Mouse (Mus musculus): ENCODE data around the gene Mknk1.
A peak's percentile ranks its signal among the peaks of the same experiment; 100 is the strongest.

Gene Mknk1

DNA sequence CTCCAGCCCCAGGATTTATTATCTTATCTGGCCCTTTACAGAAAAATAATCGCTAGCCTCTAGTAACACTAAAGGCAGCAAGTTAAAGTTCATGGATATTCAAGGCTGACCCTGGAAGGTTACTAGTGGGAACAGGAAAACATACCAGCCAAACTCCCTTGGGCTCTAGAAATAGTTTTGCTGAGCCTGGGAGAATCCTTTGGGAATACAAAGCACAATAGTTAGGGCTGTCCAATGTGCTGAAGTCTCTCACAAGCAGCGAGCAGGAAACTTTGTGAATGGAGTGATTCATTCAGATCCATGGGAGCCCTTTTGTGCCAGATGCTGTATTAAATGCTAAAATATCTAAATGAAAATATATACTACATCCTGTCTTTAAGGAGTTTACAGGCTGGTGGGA is 7.7 kb downstream of the Mknk1 start:
- no peak for DNase-seq (ENCODE audit: extremely low read depth, low read depth)

DNA sequence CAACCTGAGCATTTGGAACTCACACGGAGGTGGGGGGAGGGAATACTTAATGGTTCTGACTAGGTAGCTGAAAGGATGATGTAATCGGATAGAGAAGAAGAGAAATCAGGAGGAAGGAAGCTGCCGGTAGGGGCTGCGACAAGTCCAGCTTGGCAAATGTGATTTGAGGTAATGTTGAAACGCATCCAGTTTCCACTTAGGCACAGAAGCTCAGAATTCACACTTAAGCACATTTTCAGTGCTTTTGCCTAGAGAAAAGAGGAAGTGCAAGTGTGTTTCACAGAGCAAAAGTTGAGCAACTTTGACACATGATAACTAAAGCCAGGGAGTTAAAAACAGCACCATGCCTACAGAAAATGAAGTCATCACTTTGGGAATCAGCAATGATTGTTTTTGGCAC is 8.4 kb downstream of the Mknk1 start:
- peak; percentile 90 for DNase-seq (ENCODE audit: extremely low read depth, low read depth)

DNA sequence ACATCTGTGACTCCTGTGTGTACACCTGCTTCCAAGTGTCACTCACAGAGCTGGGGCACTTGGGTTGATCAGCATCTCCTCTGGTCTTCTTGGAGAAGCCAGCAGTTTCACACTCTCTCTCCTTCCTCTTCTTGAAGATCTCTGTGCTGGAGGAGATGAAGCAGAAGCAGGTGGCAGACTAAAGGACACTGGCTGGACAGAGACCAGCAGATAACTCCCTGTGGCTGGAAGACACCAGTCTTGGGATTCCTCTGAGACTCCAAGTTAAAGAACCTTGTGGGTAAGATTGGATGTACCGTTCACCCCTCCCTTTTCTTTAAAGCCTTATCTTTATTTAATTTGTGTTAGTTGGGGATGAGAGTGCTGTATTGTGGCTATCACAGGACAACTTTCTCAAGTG is 9.1 kb downstream of the Mknk1 start:
- peak; percentile 51 for DNase-seq (ENCODE audit: extremely low read depth, low read depth)

DNA sequence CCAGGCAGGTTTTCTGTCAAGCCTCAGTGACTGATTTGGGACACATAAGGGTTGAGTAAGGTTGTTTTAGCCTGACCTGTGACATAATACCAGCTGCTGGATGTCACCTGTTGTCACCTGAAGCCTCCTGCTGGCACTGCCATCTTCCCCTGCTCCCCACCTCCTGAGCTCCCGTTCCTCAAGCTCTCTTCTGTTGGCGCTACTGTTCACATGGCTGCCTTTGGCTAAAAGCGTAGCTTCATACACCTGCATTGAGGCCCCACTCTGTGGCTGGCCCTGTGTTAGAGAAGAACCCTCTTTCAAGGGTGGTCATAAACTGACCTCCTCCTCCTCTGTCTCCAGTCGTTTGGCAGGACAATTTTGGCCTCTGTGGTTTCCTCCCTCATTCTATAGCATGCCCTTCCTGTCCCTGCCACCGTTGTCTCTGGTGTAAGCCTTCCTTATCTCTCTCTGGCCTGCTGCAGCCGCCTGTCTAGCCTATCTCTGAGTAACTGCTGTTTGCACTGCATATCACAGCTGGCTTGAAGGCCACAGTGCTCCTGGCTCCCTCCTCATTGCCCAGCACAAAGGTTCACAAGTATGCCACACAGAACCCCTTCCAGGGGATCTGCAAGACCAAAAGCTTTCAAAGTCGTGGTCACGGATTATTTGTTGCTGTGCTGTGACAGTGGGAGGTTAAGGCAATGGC is 10.1 kb downstream of the Mknk1 start:
- DNase-seq (ENCODE audit: extremely low read depth, low read depth): peak; percentile 82

DNA sequence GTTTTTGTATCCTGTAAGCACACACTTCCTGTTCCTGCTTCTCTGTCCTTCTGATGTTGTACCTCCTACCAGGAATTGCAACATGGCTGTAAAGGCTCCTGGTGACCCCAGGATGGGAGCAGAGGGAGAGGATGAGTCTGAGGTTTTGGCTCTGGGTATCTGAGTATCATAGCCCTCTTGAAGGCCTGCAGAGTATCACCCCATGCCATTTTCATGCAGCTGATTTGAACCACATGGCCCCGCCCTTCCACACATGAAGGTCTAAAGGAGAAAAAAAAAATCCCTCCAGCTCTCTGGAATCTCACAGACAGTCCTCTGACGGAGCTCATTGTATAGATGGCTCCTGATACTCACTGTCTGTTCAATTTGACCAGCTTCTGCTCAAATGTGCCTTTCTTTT is 11.1 kb downstream of the Mknk1 start:
- DNase-seq (ENCODE audit: extremely low read depth, low read depth): no peak

DNA sequence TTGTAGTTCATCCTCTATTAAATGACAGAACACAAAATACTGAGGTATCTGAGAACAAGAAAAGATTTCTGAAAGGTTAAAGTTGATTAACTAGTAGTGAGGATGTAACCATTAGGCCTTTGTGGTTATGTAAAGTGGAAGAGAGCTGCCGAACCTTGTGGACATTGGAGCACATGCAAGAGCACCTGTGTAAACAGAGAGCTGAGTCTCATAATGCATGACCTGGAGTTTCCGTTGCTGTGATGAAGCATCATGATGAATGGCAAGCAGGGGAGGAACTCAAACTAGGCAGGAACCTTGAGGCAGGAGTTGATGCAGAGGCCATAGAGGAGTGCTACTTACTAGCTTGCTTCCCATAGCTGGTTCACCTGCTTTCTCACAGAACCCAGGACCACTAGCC is 11.6 kb downstream of the Mknk1 start:
- DNase-seq (ENCODE audit: extremely low read depth, low read depth): no peak

DNA sequence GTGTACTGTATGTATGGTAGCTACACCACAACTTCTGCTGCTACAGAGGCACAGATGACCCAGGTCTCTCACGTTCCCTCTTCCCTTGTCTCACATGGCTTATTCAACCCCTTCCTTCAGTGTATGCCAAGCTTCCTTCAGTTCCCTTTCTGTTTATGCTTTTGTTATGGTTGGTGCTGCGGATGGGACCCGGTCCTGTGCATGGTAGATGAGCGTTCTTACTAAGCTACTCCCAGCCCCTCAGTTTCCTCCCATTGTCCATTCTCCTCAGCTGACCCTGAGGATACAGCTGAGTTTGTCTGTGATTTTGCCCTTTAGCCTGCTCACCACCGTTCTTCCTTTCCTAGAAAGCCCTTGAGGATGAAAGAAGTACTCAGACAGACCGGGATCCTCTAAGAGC is 12.6 kb downstream of the Mknk1 start:
- DNase-seq (ENCODE audit: extremely low read depth, low read depth): no peak

DNA sequence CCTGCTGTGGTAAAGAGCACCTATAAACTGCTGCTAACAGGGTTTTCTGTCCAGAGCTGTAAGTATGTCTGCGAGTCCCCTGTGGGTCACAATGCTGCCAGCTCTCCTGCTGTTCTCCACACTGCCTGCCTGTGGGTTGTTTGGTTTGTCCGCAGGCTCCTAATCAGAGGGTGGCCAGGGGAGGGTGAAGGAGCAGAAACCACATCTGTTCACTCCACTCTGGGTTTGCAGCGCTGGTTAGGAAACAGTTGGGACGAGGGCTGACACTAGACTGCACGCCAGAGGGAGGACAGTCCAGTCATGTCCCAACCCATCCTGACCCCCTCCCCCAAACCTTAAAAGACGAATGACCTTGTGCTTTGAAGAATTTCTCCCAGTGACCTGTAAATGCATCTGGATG is 16.1 kb downstream of the Mknk1 start:
- DNase-seq (ENCODE audit: extremely low read depth, low read depth): no peak

DNA sequence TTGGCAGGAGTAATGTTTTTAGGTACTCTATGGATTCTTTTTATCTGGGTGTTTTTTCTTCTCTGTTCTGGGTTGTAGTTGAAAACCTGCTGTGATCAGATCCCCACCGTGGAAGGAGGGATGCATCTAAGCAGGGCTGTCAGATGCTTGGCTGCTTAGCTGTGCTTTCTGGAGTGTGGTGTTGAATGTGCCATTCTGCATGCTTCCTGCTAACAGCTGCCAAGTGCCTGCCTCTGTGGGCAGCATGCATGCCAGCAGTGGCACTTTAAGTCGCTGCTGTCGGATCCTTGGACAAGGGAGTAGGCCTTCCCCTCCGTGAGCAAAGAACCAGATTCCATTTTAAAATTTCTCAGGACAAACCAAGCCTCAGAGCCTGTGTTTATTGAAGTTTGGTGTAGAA is 16.6 kb downstream of the Mknk1 start:
- DNase-seq (ENCODE audit: extremely low read depth, low read depth): no peak

DNA sequence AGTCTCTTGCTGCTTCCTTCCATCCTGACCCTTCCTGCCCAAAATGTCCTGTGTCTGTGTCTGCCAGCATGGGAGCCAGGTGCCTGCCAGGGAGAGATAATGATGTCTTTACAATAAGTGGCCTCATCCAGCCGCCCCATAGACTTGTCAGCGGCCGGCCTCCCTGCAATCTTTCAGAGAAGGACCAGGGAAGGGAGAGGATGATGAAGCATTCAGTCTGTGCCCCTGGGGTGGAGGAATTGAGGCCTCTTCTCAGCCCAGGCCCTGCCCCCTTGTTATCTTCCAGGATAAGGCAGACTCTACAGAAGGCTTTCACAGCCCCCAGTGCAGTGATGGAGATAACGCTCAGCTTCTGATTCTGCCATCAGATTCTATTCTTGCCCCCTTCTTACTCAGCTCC is 17.3 kb downstream of the Mknk1 start:
- DNase-seq (ENCODE audit: extremely low read depth, low read depth): no peak

DNA sequence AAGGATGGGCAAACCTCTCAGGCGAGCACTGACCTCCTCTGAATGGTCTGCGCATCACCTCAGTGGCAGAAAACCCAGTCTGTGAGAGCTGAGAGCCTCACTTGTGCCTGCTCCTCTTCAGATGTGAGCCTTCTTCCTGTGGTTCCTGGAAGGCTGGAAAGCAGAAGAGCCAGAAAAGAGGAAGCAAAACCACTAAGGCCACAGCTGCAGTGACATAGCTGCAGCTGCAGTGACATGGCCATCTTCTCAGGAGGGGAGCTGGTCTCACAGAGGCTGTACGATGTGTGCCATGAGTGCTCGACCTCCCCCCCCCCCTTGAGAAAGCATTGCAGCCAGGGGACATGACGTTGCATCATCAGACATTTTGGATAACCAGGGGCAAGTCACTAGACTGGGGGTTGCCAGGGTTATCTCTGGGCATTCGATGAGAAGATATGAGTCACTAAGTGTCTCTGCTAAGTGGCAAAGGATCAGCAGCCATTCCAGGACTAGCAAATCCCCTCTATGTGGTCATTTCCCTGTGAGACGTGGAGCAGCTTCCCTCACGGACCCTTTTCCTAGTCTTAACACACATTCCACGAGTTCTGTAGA is 18.4 kb downstream of the Mknk1 start:
- DNase-seq (ENCODE audit: extremely low read depth, low read depth): peak; percentile 81

DNA sequence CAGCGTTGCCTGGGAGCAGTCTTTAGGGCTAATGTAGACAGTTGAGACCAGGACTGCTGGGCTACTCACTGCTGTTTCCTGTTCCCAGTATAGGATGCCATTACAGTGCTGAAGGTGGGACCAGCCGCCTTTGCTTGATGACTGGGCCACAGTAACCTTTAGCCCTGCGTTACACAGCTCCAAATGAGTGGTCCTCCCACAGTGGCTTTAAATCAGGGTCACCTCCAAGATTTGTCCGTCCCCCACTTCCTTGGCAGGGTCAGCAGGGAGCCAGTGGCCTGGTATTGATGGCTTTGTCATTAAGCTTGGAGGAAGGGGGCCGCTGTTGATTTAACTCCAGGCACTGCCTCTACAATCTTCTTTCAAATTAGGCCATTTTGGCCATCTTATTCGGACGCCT is 24.4 kb downstream of the Mknk1 start:
- no peak for DNase-seq (ENCODE audit: extremely low read depth, low read depth)

DNA sequence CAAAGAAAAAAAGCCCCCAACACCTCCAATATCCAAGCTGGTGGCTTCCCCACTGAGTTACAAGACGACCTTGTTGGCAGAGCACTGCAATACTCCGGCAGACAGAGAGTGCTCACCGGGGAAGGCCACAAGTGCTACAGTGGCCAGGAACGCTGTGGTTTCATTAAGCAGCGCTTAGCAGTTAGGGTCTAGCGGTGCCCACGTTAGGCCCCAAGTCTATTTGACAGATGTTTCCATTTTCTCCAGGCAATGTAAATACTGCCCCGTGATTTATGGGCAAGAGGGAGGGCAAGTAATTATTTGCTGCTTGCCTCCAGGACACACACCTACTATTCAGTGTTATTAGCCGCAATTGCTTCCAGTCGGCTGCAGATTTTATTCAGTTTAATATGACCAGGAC is 24.9 kb downstream of the Mknk1 start:
- no peak for DNase-seq (ENCODE audit: extremely low read depth, low read depth)

DNA sequence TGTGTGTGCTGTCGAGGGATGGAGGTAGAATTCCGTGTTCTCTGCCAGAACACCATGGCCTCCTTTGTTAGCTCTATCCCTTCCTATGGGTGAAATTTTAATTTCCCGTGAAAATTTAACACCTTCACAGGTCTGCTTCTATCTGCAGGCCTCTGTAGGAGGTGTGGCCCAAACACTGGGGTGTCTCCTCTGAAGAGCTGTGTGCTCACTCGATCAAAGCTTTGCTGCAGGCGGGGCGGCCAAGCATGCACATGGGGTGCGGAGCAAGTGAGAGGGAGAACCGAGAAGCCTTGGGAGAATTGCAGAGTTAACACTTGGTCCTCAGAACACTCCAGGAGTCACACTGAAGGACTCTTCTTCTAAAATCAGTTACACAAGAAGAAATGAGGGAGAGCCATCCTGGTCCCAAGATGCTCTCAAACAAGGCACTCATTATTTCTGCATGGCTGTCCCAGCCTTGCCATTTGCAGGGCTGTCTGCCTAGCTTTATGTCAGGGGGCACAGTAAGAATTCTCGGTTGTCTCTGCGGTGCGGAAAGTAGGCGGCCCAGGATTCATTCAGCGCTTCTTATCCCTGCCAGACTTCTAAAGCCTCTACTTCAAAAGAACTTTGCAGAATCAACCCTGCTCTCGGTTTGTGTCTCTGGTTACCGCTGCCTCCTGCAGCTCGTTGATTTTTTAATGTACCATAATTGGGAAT is 30.7 kb downstream of the Mknk1 start:
- DNase-seq (ENCODE audit: extremely low read depth, low read depth): no peak

DNA sequence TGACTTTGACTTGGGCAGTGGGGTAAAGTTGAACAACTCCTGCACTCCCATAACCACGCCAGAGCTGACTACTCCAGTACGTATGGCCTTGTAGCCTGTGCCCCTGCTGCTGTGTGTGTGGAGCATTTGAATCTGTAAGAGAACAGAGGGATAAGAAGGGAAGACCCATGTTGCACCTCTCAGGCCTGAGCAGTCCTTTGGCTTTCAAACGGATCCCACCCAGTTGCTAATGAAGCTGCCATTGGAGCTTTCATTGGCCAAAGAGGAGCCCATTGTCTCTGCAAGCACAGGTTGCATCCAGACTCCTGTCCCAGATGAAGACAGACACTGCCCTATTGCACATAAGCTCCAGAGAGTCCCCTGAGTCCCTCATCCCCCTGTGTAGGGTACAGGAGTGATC is 34.2 kb downstream of the Mknk1 start:
- no peak for DNase-seq (ENCODE audit: extremely low read depth, low read depth)

DNA sequence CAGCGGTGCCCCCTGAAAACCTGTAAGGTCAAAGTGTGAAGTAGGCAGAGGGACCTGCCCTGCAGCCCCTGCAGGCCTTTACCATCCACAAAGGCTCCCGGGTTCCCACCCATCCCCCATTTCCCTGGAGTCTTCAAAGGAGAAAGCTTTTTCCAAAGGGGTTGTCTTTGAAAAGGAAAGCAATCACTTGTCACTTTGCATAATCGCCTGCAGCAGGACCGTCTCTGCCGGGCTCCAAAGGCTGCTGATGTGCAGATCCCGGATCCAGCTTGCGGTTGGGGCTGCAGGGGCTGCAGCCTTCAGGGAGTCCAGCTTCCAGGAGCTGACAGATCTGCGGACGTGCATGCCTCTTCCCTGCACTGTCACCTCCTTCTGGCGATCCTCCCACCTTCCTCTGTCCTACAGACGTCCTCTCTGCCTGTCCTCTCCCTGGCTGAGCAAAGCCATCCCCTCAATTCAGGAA is 39.2 kb downstream of the Mknk1 start:
- DNase-seq (ENCODE audit: extremely low read depth, low read depth): no peak

DNA sequence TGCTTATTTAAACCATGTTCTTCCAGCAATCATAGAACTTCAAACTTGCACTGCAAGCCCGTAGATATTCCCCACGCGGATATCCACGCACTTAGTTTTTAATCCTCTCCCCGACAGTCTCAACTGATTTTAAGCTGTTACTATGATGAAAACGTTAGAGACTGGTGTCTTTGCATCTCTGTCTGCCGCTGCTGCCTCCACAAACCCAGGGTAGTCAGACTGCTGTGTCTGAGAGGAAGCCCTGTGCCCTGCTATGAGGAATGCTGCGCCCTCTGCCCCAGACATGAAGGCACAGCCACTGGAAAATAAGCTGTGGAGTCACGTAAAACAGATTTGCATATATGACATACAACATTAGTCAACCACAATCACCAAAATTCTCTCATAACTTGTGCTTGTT is 39.8 kb downstream of the Mknk1 start:
- no peak for DNase-seq (ENCODE audit: extremely low read depth, low read depth)

DNA sequence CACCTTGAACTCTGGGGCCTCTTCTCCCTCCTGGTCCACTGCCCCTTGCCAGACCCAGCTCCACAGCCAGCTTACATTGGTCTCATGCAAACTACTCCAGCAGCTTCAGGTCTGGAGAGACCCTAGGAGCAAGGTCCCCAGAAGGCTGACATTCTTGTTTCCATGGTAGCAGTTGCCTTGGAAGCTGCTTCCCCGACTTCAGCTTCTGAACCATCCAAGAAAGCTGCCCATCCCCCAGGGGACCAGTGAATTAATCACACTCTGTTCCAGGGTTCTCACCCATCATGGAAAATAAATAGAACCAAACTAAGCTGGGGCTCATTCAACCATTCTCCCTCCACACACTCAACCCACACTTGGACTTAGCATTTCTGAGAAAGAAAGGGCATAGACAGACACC is 42.2 kb downstream of the Mknk1 start:
- no peak for DNase-seq (ENCODE audit: extremely low read depth, low read depth)

DNA sequence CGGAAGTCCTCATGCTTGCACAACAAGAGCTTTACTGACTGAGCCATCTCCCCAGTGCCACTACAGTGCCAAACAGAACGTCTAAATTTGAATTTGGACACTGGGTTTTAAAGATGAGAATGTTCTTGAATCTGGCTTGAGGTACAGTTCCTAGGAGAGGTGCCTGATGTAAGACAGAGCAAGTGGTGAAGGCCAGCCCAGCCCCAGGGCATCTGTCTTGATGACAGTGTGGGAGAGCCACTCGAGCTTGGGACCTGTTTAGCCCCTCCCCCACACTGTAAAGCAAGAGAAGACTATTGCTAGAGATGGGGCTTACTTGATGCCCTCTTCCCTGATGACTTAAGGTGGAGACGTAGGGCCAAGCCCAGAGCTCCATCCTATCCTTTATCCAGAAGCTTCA is 43.2 kb downstream of the Mknk1 start:
- DNase-seq (ENCODE audit: extremely low read depth, low read depth): no peak

DNA sequence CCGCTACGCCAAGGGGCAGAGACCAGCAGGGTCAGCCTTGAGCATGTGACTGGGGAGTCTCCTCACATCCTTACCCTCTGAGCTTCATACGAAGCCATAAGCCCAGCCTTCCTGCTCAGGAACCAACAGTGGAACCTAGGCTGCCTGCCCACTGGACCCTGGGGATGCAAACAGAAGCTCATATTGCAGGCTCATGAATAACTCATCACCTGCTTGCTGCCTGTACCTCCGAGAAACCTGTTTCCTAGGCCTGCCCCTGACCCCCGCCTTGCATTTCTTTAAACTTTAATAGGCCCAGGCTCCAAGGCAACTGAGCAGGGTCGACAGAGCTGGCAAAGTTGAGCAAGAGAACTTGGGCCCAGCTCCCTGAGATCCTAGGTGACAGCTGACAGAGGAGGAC is 45.0 kb downstream of the Mknk1 start, which contains the start of gene Kncn:
TSS of gene Kncn (plus strand) at position 379 of the 400 bp plus-strand sequence.
- no peak for DNase-seq (ENCODE audit: extremely low read depth, low read depth)

DNA sequence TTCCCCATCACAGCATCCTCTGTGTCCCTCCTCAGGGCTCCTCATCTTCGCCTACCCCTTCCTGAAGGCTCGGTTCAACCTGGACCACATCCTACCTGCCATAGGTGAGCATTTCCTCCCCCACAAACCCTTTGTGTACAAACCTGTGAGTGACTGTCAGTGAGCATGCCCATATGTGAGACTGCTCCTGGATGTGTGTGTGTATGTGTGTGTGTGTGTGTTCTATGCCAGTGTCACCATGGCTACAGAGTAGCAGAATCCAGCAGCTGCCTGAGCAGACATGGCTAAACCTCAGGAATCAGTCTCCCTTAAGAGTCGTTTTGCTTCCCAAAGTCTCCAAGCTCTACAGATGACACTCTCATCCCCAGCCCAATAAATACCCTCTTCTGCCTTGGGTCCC is 46.8 kb downstream of the Mknk1 start:
- DNase-seq (ENCODE audit: extremely low read depth, low read depth): no peak

DNA sequence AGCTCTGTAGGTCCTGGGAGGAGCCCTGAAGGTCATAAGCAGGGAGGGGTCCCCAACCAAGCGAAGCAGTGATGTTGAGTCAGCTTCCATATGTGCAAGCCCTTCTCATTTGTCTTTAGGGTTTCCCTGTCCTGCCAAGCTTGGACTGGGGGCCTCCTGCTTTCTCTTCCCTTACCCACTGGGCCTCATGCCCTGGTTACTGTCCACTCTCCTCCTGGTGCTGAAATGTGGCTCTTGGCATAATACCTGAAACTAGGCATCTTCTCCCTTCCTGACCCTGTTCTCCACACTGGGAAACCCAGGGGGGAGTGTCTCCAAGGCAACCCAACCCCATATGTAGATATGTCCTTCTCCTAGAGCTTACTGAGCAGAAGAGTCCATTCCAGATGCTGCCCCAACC is 47.9 kb downstream of the Mknk1 start:
- peak; percentile 4 for DNase-seq (ENCODE audit: extremely low read depth, low read depth)

DNA sequence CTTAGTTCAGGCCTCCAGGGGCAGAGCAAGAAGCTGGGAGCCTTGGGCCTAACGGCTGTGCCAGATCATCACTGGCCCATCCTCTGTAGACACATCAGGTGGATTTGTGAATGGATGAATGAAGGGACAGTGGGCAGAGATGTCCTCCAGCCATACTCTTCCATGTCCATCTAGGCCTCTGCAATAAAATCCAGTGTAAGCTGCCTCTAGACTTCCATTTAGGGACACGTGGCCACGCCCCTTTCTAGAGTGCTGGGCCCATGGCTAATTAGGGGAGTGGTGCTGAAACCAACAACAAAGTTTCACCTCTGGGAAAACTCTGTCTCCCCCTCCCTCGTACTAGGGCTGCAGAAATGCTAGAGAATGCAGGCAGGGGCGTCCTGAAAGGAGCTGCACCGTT is 51.1 kb downstream of the Mknk1 start:
- no peak for DNase-seq (ENCODE audit: extremely low read depth, low read depth)
